Mouse (Mus musculus) mouse trophoblast stem cell (cell line): ENCODE results near the gene Habp4.

Experiments used
- in situ Hi-C, 2 experiments: fragments of 300-500 bp; cut with MseI, MboI; formaldehyde crosslinking; loops; 2 replicates in 1 of 2; 3 replicates in 1 of 2; pipeline ENCODE4 v1.15.1; 2025

Habp4 gene

GRCm38 (mm10) chr13:64235777-64236176 lies 74.2 kb downstream of the Habp4 start:
- in situ Hi-C loops, result no loop called here
